Mouse (Mus musculus) kidney, postnatal 10 days (tissue): ENCODE measurements around the gene Il12rb1.

ENCODE experiments used
- DNase-seq: peaks from one replicate; pipeline ENCODE4 v3.0.0; 2021; ENCODE audit warnings: mixed read lengths

Il12rb1 gene

GRCm38 (mm10) chr8:70808239-70808638, at the start of gene Il12rb1:
Gene Il12rb1 (plus strand): TSS chr8:70808449.
- no peak for DNase-seq

GRCm38 (mm10) chr8:70758616-70759561, 49.4 kb upstream of the Il12rb1 start:
- DNase-seq, result peak; percentile 57

- no peak for DNase-seq
Observed at GRCm38 (mm10) chr8:70760350-70760749, 47.9 kb upstream of the Il12rb1 start.

- peak; percentile 96 for DNase-seq
Observed at GRCm38 (mm10) chr8:70760775-70761406, 47.4 kb upstream of the Il12rb1 start, which contains the start of gene Mpv17l2. Gene Mpv17l2 (minus strand): TSS chr8:70760946.

GRCm38 (mm10) chr8:70762118-70762517, 46.1 kb upstream of the Il12rb1 start:
- no peak for DNase-seq

GRCm38 (mm10) chr8:70763354-70763753, 44.9 kb upstream of the Il12rb1 start:
- peak; percentile 78 for DNase-seq

GRCm38 (mm10) chr8:70764026-70764425, 44.2 kb upstream of the Il12rb1 start:
- DNase-seq, result no peak

- DNase-seq, result no peak
Observed at GRCm38 (mm10) chr8:70764676-70765075, 43.6 kb upstream of the Il12rb1 start.

GRCm38 (mm10) chr8:70765329-70765728, 42.9 kb upstream of the Il12rb1 start:
- no peak for DNase-seq

GRCm38 (mm10) chr8:70765838-70766570, 42.2 kb upstream of the Il12rb1 start:
- DNase-seq, result peak; percentile 69

GRCm38 (mm10) chr8:70766571-70767440, 41.4 kb upstream of the Il12rb1 start:
- peak; percentile 88 for DNase-seq

- no peak for DNase-seq
Observed at GRCm38 (mm10) chr8:70767503-70767902, 40.7 kb upstream of the Il12rb1 start.

- no peak for DNase-seq
Observed at GRCm38 (mm10) chr8:70768231-70768776, 39.9 kb upstream of the Il12rb1 start.

GRCm38 (mm10) chr8:70768956-70769355, 39.3 kb upstream of the Il12rb1 start:
- DNase-seq, result no peak

GRCm38 (mm10) chr8:70769359-70769758, 38.9 kb upstream of the Il12rb1 start:
- peak; percentile 98 for DNase-seq

- DNase-seq, result no peak
Observed at GRCm38 (mm10) chr8:70769858-70770257, 38.4 kb upstream of the Il12rb1 start.

GRCm38 (mm10) chr8:70770748-70771147, 37.5 kb upstream of the Il12rb1 start:
- no peak for DNase-seq

GRCm38 (mm10) chr8:70771217-70771616, 37.0 kb upstream of the Il12rb1 start:
- DNase-seq, result no peak

GRCm38 (mm10) chr8:70772075-70772474, 36.2 kb upstream of the Il12rb1 start:
- no peak for DNase-seq

GRCm38 (mm10) chr8:70772890-70773289, 35.4 kb upstream of the Il12rb1 start:
- no peak for DNase-seq

GRCm38 (mm10) chr8:70773410-70773809, 34.8 kb upstream of the Il12rb1 start:
- DNase-seq, result no peak

- DNase-seq, result peak; percentile 91
Observed at GRCm38 (mm10) chr8:70773833-70774232, 34.4 kb upstream of the Il12rb1 start.
